Mouse (Mus musculus): ENCODE results near the gene Ccdc155.
"Not testable (repeated sequence)": the region's sequence is repeated elsewhere in the genome, so short reads cannot be mapped to it uniquely, and the experiment has no call there.

Gene Ccdc155

GRCm38 (mm10) chr7:45189600-45189999 is 15.1 kb downstream of the Ccdc155 start:
- no peak for DNase-seq

- no peak for DNase-seq
Observed at GRCm38 (mm10) chr7:45185921-45186320, 18.8 kb downstream of the Ccdc155 start.

GRCm38 (mm10) chr7:45183672-45184071 is 21.0 kb downstream of the Ccdc155 start:
- no peak for DNase-seq

GRCm38 (mm10) chr7:45182606-45183005 is 22.1 kb downstream of the Ccdc155 start:
- no peak for DNase-seq

- peak; percentile 92 to 94 for DNase-seq
Observed at GRCm38 (mm10) chr7:45182199-45182601, 22.5 kb downstream of the Ccdc155 start.

- no peak for DNase-seq
Observed at GRCm38 (mm10) chr7:45181540-45181939, 23.2 kb downstream of the Ccdc155 start.

GRCm38 (mm10) chr7:45180896-45181477 is 23.7 kb downstream of the Ccdc155 start, which contains the start of gene Pth2:
TSS of gene Pth2 (plus strand) at chr7:45180995.
- DNase-seq: no peak

GRCm38 (mm10) chr7:45179469-45179868 is 25.2 kb downstream of the Ccdc155 start, which contains the start of gene Gfy:
TSS of gene Gfy (minus strand) at chr7:45179569.
- no peak for DNase-seq

- no peak for DNase-seq
Observed at GRCm38 (mm10) chr7:45178550-45178949, 26.1 kb downstream of the Ccdc155 start.

GRCm38 (mm10) chr7:45176356-45176755 is 28.3 kb downstream of the Ccdc155 start:
- DNase-seq: no peak

- no peak for DNase-seq
Observed at GRCm38 (mm10) chr7:45175929-45176328, 28.8 kb downstream of the Ccdc155 start.

GRCm38 (mm10) chr7:45175398-45175797 is 29.3 kb downstream of the Ccdc155 start:
- no peak for DNase-seq

- DNase-seq: no peak
Observed at GRCm38 (mm10) chr7:45174567-45175280, 30.0 kb downstream of the Ccdc155 start.

GRCm38 (mm10) chr7:45173772-45174171 is 30.9 kb downstream of the Ccdc155 start:
- DNase-seq: not testable (repeated sequence)

- DNase-seq: no peak
Observed at GRCm38 (mm10) chr7:45172974-45173373, 31.7 kb downstream of the Ccdc155 start.

GRCm38 (mm10) chr7:45169495-45169894 is 35.2 kb downstream of the Ccdc155 start:
- DNase-seq: no peak

- DNase-seq: no peak
Observed at GRCm38 (mm10) chr7:45168656-45169055, 36.0 kb downstream of the Ccdc155 start.

GRCm38 (mm10) chr7:45167761-45168445 is 36.8 kb downstream of the Ccdc155 start:
- DNase-seq: no peak

GRCm38 (mm10) chr7:45166950-45167401 is 37.7 kb downstream of the Ccdc155 start:
- no peak for DNase-seq

- no peak for DNase-seq
Observed at GRCm38 (mm10) chr7:45165701-45166100, 39.0 kb downstream of the Ccdc155 start.

GRCm38 (mm10) chr7:45164833-45165232 is 39.9 kb downstream of the Ccdc155 start:
- DNase-seq: no peak

GRCm38 (mm10) chr7:45163735-45164490 is 40.8 kb downstream of the Ccdc155 start, which contains the start of gene Slc17a7:
TSS of gene Slc17a7 (plus strand) at chr7:45163949.
- peak; percentile 30 to 37 for DNase-seq
